Mouse (Mus musculus): ENCODE measurements around the gene Cmc1.
A peak's percentile ranks its signal among the peaks of the same experiment; 100 is the strongest.
"Not testable (repeated sequence)": the region's sequence is repeated elsewhere in the genome, so short reads cannot be mapped to it uniquely, and the experiment has no call there.

Gene Cmc1

DNA sequence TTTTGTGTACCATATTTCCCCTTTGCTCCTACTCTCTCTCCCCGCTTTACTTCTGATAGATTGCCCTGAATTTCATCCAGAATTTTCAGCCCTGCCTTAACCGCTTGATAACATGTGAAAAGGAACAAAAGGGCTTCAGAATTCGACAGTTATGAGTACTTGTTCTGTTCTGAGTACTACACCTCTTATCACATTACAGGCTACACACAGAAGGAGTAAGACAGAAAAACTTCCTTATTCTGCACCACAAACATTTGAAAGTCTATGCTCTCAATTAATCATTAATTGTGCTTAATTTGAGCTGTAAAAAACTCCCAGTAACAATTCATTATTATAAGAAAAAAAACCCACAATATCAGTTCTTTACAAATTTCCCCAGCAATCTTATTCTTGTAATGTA lies 9.6 kb downstream of the Cmc1 start:
- DNase-seq (ENCODE audit: low spot score), result not testable (repeated sequence)

DNA sequence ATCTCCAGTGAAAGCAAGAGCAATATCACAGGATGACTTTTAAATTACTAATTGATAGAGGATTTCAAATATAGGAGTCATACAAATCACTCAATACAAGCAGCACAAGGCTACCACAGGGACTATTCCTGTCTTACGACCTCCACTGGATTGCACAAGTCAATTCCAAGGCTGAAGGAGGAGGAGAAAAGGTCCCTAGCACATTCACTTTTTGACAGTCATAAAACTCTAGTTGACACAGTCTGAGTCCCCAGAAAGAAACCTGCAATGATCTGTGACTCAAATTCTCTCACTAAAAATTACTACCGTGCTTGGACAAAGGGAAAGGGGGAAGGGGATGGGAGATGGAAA lies 39.6 kb downstream of the Cmc1 start:
- DNase-seq (ENCODE audit: low spot score), result no peak

DNA sequence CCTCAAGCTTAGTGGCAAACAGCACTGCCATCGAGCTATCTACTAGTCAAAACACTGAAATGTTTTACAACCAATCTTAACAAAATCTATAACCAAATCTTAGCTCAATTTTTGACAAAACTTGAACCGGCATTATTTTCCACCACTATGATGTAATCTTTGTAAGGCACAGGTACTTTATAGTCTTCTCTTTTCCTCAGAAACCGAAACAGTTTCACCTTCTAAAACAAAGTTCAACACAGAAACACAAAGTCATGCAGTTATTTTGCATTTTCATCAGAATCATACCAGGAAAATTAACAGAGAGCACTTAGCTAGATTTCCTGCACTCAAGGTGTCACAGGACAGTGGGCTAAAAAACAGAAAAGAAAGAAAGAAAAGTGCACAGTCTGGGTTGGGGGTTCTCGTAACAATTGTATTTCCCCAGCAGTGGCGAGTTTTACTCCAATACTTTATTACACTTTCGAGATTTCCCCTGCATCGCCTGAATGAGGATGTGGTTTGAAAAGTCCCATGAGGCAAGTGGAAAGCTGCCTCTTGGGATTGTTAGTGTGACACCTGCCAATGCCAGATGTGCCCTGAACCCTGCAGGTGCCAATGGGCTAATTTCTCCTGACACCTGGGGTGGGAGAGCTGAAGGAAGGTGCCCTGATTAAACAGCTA lies 40.1 kb downstream of the Cmc1 start:
- no peak for DNase-seq (ENCODE audit: low spot score)

DNA sequence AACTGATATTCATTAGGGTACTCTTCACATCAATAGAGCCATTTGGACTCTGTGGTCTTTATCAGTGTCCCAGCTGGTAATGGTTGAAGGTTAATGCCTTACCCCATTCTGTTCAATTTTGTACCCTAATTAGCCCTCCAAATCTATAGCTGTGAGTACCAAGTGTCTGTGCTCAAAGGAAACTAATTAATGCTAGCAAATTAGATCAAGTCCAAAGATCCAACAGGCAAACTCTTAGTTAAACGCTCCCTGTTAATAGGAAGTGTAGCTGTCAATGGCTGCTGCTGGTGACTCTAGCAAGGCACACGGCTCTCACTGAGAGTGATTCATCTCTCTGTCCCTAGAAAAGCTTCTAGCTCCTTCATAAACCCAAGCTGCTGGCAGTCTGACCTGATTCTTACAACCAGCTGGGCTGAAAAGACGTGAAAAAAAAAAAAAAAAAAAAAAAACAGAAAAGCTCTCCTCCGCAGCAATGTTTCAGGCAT lies 41.4 kb downstream of the Cmc1 start:
- no peak for DNase-seq (ENCODE audit: low spot score)

DNA sequence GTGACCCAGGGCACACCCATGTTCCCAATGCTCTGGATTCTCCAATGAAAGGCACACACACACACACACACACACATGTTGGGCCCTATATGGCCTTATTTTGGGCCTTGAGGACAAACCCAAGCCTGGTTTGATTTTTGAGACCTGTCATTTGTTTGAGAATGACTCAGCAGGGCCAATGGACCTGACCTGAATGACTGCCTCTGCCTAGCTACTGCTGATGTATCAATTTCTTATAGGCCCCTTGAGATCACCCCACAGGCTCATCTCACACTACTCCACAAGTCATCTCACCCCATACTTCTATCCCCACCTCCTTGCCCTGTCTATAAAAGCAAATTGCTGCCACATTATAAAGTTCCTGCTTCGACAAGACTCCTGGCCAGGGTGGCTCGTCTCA lies 48.2 kb downstream of the Cmc1 start:
- no peak for DNase-seq (ENCODE audit: low spot score)

DNA sequence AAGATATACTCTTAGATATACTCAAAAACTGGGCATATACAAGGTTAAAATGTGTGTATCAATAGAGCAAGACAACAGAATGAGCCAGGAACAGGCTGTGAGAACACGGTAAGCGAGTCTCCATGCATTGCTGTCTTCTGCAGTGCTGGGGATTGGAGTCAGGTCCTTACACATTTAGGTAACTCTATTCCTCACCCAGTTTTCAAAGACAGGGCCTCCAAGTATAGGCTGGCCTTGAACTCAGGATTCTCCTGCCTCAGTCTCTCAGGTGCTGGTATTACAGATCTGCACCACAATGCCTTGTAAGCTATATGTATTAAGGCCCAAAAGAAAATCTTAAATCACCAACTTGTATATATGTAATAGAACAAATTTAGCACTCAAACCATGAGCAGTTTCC lies 49.5 kb downstream of the Cmc1 start:
- DNase-seq (ENCODE audit: low spot score), result no peak

DNA sequence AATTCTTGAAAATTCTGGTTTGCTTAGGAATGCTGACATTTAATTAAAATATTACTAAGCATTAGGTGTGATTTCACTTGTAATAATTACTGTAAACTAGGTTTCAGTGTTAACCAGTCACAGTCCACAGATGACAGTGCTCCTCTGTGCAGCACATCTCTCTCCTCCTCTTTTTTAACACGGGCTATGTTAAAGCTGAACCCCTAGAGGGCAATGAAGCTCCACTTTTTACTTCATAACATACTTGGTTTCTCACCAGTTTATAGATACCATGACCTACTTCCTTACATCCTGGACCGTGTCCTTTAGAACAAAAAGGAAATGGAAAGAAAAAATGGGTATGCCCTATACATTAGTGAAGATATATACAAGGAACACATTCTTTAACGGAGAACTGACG lies 50.6 kb downstream of the Cmc1 start:
- DNase-seq (ENCODE audit: low spot score), result no peak

DNA sequence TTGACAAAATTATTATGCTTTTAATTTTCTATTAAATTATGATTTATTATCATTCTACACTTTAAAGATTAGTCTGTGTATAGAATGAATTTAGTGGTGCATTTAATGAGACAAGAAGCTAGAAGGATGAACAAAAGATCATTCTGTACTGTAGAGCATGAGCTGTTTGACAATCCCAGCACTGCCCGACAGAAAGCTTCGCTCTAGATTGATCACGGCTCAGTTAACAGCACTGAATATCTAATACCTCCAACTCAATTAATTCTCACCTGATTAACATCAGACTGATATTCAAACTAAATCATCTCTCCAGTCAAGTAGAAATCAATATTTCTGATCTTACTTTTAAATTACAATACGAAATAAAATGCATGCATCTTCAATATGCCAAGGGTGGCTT lies 66.1 kb downstream of the Cmc1 start:
- no peak for DNase-seq (ENCODE audit: low spot score)

DNA sequence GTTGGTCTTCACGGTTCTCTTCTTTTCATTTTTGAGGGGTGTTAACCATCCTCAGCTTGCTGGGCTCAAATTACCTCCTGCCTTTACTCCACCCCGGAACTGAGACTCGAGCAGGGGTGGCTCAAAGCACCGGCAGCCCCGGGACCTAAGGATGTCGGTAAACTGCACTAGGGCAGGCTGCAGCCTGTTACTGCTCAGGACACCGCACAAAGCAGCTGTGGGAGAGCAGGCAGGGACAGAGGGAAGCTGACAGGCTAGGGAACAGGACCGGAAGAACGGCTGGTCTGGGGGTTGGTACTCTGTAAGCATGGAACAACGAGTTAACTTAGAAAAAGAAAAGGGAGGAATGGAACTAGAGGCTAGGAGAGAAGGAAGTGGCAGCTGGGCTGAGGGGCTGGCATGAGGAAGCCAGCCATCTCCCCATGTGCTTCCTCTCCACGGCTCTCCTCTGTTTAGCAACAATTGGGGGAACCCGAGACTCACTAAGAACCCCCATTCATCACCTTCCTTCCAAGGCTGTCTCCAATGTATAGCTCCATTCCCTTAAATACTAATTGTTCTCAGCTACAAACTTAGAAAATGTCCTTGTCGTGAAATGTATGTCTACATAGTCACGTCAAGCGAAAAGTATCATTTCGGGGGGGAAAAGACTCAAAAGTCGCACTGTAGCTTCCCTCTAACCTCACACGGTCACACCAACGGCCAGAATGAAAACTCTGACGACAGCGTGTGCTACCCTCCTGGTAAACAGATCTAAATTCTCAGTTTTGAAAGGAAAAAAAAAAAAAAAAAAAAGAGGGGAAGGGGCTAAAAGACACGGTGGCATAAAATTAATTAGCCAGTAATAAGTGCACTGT lies 67.2 kb downstream of the Cmc1 start:
- no peak for DNase-seq (ENCODE audit: low spot score)

DNA sequence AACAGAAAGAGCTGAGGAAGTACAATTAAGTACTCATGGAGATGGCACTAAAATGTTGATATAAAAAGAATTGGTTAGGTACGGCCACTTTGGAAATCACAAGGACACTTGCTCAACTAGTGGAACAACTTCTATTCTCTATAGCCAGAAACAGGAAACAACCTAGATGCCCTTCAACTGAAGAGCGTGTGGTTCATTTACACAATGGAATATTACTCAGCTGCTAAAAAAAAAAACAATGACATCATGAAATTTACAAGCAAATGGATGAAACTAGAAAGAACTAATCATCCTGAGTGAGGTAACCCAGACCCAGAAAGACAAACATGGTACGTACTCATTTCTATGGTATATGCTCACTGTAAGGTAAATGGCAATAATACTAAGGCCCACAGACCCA lies 76.6 kb downstream of the Cmc1 start:
- no peak for DNase-seq (ENCODE audit: low spot score)

DNA sequence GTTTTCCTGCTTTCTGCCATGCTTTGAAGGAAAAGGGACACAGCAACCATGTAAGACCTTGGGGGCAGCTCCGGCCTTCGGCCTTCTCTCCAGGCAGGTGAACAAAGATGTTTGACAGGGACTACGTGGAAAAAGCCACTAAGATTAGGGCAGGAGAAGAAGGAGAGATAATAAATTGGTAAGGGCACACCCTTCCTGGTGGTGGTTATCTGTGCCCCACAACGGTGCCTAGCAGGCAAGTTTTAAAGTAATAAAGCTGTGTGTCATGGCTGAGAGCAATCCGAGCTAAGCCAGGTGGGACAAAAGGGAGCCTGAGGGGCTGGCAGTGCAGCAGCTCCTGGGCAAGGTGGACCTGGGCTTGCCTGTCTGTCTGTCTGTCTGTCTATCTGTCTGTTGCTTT lies 77.9 kb downstream of the Cmc1 start:
- DNase-seq (ENCODE audit: low spot score), result no peak

DNA sequence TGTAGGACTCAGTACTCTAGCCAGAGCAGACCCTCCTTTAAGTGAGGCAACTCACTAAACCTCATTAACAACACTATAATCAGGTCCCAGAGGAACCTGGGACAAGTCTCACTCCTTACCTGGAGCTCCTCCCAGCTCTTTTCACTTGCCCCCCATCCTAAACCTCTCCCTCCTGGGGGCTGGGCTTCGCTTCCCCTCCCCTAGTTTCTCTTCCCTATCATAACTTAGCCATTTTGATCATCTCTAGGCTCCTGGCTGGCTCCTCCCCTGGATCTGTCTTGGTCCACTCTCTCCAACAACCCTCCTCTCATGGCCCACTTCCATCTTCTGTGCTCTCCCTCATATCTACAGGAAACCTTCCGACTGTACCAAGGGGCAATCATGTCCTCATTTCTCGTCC lies 78.6 kb downstream of the Cmc1 start:
- DNase-seq (ENCODE audit: low spot score), result no peak

DNA sequence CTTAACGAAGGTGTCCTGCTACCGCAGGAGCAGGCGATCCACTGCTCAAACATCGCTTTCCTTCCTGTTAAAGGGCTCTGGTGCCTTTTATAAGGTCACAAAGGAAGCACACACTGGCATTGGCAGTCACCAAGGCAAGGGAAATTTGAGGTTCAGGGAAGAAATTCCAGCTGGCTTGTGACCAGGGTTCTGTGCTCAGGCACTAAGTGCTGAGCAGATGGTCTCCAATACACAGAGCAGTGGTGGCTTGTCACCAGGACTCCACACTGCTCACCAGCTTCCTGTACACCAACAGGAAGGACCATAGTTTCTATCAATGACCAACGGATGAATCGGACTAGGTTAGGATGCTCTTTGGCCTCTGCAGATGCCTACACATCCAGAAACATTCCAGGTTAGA lies 79.5 kb downstream of the Cmc1 start:
- DNase-seq (ENCODE audit: low spot score), result no peak

DNA sequence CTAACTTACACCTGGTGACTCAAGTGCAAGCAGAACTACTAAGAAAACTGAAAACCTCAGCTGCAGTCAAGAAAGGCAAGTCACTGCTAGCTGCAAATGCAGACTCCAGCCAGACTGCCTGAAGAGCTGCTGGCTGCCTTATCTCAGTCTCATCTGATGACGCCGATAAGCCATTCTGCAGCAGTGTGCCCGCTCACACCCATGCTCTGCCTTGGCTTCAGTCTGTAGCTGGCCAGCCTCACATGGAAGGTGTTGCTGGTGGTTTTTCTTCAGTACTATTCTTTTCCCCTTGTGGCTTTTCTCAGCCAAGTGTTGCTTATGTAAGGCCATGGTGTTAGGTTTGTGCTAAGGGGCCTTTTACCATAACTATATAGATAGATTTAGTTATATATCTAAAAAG lies 90.9 kb downstream of the Cmc1 start:
- no peak for DNase-seq (ENCODE audit: low spot score)

DNA sequence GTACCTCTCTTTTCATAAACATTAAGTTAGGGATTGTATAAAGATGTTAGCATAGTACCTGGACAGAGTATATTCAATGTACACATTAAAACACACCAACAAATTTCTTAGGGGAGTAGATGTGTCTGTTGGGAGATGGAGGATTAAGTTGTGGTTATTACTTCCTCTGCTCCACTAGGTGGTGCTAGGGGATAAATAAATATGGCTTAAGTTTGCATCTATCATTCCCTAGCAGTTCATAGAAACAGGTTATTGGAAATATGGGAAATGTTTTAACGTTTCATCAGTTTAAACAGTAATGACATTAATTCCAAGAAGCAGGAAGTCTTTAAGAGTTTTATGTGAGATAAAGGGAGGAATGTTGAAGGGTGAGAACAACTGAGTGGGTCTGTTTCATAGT lies 96.7 kb downstream of the Cmc1 start:
- no peak for DNase-seq (ENCODE audit: low spot score)

DNA sequence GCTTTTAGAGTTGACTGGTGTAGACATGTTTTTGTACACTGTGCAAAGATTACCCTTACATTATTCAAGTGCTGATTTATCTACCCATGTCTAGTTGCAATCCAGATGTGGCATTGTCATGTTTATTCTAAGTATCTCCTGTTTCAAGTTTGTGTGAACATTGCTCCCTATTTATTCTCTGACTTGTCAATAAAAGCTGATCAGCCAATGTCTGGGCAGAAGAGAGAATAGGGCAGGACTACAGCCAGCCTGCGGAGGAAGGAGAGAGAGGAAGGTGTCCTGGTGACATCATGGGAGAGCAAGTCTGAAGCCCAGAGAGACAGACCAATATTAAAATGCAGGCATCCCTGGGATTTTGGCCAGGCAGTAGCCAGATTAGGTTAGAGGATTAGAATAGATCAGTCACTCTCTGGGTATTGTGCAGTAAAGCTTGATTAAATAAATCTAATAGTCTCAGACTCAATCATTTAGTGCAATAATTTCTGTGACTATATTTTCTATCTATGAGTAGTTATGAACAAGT lies 104.9 kb downstream of the Cmc1 start:
- DNase-seq (ENCODE audit: low spot score), result no peak

DNA sequence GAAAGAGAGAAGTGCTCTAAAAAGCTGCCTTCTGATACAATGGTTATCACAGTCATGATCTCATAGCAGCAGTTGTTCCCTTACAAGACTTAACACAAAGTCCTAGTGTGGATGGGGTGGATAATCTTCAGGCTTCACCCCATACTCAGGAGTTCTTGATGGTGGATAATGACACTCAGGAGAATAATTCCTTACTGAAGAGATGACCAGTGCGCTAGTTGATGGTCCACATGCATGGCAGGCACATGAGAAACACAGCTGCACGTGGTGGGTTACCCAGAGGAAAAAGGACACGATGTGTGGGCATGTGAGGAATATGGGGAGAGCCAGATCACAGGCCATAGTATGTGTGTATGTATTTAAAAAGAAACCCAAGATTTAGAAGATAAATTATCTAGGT lies 106.4 kb downstream of the Cmc1 start:
- no peak for DNase-seq (ENCODE audit: low spot score)

DNA sequence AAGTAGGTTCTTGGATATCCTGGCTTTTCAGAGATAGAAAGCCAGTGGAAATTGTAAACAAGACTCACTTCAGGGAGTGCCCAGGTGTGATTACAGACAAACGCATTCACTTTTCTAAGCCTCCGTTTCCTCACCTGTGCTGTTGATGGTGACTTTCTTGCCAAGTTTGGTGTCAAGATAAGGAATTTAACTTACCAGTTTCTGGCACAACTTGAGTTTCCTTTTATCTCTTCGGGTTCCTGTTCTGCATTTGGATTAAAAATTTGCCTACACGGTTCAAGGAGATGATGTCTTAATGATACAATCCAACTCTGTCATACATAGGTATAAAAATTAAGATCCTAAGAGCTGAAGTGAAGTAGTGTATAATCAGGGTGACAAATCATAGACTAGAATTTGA lies 107.2 kb downstream of the Cmc1 start:
- DNase-seq (ENCODE audit: low spot score), result no peak

DNA sequence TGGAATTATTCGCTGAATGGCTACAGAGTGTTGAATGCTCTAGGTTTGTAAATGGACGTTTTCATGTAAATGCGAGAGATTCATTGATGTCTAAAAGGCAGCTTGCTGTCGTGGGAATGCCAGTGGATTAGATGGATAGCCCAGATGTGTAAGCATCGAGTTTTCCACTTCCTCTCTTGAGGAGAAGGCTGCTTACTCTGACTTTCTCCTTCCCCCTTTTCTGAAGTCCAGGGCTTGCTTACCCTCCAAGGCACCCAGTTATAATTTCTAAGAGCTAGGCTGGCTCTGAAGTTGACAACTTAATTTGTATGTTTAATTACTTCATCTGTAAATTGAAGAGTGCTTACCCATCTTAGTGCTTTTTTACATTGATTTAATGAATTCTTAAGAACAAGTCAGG lies 108.3 kb downstream of the Cmc1 start:
- DNase-seq (ENCODE audit: low spot score), result no peak

DNA sequence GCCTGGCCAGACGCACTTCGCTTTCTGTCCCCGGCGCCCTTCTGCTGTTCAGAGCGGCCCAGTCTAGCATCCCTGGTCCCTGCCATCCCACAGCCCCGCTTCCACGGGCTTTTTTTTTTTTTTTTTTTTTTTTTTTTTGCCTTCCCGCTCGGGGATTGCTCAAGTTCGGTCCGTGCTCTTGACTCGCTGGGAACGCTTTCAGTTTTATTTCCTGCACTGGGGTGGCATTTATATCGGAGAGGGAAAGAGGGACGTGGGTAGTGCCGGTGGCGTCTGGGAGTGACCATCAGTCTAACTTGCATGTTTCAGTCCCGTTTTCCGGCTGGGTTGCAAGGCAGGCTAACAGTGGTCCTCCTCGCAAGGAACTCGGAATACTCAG lies 109.0 kb downstream of the Cmc1 start:
- peak; percentile 19 for DNase-seq (ENCODE audit: low spot score)

DNA sequence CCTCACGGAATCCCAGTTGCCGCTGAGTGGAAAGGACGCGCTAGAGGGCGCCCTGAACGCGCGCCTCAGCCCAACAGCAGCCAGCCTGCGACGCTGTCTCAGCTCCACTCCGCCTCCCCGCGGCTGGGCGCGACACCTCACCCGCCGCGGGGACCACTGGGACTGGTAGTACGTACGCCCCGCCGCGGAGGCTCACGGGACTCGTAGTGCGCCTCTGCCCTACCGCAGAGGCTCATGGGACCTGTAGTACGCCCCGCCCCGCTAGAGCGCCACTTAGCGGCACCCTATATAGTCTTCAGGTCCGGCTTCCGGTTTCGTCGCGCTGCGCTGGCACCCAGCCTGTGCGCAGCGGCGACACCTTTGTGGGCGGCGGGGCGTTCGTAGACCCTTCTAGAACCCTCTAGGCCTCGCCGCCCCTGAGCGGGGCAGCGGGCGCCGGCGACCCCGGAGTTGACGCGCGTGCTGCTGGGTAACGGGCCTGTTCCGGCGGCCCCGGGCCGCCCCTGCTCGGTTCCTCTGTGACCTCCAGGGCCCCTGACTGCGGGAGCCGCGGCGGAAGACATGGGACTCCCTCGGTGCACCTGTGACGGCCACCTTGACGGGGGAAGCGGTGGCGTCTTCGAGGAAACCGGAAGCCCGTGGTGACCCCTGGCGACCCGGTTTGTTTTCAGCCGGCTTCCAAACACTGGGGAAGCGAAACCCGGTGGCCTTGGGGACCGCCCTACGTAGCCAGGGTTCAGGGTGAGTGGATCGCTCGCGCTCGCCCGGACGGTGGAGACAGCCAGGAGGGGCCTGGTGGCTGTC lies 109.6 kb downstream of the Cmc1 start, which contains the start of gene Azi2:
Azi2 (plus strand) TSS at position 282 of the 804 bp plus-strand sequence.
- DNase-seq (ENCODE audit: low spot score), result peak; percentile 99

DNA sequence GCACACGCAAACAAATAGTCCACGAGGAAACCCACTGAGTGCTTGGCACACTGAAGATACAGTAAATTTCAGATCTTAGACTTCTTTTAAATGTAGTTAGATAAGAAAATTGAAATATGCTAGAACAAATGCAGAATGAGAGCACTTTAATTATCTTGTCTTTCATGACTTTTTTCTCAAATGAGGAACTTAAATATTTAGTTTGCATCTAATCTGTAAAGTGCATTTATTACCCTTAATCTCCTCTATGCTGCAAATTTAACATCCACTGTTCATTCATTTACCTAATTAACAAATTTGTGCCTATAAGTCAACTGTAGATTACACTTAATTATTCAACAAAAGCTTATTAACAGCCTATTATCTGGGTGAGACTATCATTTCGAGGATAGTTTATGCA lies 115.0 kb downstream of the Cmc1 start:
- DNase-seq (ENCODE audit: low spot score), result no peak

DNA sequence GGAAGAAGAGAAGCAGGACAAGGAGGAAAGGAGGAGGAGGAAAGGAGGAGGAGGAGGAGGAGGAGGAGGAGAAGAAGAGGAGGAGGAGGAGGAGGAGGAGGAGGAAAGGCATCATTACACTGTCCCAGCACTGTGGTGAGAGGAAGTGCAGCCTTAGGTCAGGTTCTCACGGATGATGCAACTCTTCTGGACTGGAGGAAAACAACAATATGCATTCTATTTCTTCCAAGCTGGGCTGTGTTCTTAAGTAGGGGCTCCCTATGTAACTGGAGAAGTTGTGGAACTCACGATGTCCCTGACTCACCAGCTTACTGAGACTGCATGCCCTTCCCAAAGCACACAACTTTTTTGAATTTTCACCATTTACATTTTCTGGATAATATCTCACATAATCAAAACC lies 118.3 kb downstream of the Cmc1 start:
- no peak for DNase-seq (ENCODE audit: low spot score)

Data from testis, postnatal 14 days (tissue).